Mouse (Mus musculus) forelimb bud, embryonic 11.5 days (tissue): ENCODE measurements at regions not wholly inside any gene's neighbourhood (a gene's known extent, or its start where the extent isn't known, plus 50 kb on each side); places are given as distances from the start of the nearest gene placed in this dataset.
"Not testable (repeated sequence)": the region's sequence is repeated elsewhere in the genome, so short reads cannot be mapped to it uniquely, and the experiment has no call there.

ENCODE experiments used
- DNase-seq: peaks from one replicate; pipeline ENCODE4 v3.0.0-alpha.2; 2012; ENCODE audit warnings: low read depth, low spot score

- DNase-seq: no peak
Observed at GRCm38 (mm10) chr1:166899238-166899637, 102.0 kb upstream of the Fam78b start.

DNA sequence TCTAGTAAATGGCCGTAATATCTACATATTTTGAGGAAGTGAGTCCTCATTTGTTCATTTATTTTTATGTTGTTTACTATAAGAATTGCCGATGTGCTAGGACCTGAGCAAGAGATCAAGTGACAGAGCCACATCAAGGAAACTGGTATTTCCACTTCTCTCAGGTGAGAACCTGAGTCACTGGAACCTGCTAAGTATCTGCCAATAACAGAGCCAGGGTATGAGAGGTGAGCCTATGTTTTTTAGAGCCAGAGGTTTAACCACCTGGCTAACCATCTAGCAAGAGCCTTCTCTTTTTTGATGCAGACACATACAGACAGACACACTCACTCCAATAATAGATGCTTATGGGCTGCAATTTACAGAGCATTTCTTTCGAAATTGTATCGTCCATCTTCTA lies 101.2 kb upstream of the Fam78b start:
- DNase-seq: no peak

- no peak for DNase-seq
Observed at GRCm38 (mm10) chr1:166900441-166901161, 100.6 kb upstream of the Fam78b start.

DNA sequence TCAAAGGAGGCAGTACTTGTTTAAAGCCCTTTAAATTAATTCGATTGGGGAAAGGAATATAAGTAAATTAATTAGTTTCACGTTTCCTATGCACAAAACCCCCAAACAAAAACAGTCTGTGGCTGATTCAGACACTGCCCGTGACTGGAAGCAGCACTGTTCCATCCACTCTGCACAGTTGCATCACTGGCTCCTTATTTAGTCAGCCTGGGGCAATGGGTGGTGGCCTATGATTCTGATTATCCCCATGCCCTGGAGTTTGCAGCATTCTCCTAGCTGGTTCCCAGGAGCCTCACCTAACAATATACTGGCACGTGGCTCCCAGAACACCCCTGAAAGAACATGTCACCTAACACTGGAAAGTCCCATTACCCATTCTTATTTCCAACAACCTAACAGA lies 99.6 kb upstream of the Fam78b start:
- DNase-seq: no peak

- DNase-seq: no peak
Observed at GRCm38 (mm10) chr1:166903417-166903816, 97.8 kb upstream of the Fam78b start.

DNA sequence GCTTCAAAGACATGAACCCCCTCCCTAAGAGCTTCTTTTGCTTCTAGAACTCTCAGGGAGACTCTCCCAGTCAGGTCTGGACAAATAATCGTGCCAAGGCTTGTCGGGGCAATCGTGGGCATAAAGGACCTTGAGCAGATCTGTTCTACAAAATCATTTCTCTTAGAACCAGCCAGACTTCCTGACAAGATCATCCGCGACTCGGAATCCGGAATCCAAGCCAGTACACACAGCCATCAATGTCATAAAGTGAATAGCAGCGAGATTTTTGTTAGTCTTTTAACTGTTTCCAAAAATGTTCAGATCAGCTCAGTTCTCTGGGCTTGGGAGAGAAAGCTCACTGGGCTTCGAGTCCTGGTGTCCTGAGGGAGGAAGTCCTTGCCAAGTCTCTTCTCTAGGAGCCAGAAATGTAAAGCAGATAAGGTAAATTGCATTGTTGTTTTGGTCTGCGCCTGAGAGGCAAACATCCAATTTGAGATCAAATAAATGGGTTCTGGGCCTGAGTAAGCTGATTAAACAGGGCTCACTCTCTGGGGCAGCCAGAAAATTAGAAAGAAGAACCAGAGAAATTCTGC lies 92.9 kb upstream of the Fam78b start:
- DNase-seq: no peak

- DNase-seq: not testable (repeated sequence)
Observed at GRCm38 (mm10) chr1:166912195-166912594, 89.0 kb upstream of the Fam78b start.

GRCm38 (mm10) chr1:166922911-166923712 lies 78.1 kb upstream of the Fam78b start:
- DNase-seq: no peak

GRCm38 (mm10) chr1:166923713-166923975 lies 77.6 kb upstream of the Fam78b start:
- no peak for DNase-seq

- no peak for DNase-seq
Observed at GRCm38 (mm10) chr1:166924126-166924525, 77.1 kb upstream of the Fam78b start.

DNA sequence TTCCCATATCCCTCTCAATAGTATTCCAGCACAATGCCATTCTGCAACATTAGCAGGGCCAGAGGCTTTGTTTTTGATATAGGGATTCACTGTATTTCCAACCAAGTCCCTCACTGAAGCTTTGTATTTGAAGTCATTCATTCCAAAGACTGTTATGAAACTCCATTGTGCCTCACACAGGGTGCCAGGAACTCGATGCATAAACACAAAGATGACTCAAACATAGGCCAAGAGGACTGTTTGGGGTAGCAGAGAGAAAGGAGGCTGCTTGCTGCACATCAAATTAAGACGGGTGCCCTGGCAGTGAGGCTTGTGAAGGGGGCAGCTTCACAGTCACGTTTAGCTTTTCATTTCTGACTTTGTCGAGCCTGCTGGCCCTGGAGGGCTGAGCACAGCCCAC lies 75.1 kb upstream of the Fam78b start:
- no peak for DNase-seq

DNA sequence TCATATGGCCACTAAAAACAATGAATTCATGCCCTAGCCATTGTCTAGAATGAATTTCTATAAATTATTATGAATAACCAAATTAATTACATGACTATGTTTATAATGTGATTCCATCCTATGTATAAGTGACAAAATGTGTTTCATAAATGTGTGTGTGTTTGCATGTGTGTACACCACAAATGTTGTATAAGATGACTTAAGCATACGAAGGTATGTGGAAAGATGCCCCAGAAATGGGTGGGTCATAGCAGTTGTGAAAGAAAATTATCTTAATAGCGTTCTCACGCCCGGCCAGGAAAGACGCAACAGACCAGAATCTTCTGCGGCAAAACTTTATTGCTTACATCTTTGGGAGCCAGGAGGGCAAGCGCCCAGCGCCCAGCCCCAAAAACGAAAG lies 61.5 kb upstream of the Fam78b start:
- not testable (repeated sequence) for DNase-seq

- not testable (repeated sequence) for DNase-seq
Observed at GRCm38 (mm10) chr1:166940146-166941076, 60.8 kb upstream of the Fam78b start.

DNA sequence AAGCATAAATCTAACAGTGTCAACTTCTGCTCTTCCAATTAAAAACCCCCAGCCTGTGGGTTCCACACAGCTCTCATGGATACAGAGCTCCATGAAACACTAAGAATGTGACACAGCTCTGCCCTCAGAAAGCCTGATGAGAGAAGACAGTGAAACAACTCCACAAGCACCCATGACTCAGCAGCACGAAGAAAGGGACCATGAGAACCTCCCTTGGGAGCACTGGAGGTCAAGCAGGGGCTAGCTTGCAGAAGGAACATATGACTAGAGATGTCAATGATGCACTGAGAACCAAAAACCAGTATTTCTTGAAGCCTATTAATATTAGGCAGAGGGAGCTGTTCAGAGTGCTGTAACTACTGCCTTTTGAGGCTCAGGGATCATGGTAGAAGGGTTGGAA lies 59.0 kb upstream of the Fam78b start:
- no peak for DNase-seq

DNA sequence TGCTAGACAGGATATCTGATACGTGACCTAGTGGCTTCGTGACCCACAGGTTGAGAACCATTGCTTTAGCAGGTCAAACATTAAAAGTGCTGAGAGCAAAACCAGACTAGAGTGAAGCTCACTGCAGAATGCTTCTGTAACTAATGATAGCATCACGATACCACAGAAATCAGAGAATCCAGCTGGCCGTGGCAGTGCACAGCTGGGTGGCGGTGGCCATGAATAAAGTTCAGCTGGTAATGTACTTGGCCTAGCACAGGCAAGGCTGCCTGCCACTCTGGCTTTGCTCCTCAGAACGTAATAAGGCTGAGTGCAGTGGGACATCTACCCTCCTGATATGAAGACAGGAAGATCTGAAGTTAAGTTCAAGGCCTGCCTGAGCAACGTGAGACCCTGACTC lies 56.7 kb upstream of the Fam78b start:
- DNase-seq: no peak

GRCm38 (mm10) chr1:166947844-166948702 lies 53.1 kb upstream of the Fam78b start:
- peak; percentile 46 for DNase-seq
